ENCODE assay signal across 8 mouse cellular contexts in the genomic region with DNA sequence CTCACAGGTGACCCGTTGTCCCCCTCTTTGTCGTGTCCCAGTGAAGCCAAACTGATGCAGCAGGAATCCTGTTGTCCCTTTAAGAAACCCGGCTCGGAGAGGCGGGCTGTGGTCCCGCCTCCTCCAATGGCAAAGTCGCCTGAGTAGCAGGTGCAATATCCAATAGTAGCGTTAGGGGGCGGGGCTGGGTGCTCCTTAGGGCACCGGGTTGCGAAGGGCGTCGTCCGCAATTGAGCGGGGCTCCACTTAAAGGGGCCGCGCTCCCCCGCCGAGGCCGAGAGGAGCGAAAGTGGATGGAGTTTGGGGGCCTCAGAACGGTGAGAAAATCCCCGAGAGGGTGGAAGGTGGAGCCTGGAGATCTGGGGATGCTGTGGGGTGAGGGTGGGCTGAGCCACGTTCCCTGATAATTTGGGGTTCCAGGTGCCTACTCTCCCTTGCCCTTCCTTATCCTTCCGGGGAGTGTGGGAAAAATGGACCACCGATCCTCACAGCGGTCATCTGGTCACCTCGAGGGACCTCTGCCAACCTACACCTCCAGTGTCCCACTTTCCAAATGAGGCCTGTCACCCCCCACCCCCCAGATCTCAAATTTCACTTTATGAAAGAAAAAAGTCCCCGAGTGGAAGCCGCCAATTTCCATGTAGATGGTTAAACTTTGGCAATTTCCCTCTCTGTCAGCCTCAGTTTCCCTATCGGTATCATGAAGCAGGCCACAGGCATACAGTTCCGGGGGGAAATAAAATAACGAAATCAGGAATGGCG. TPM values are rescaled to one million over a fixed set of nuclear protein-coding genes. Genes with fewer than 3 reads are reported as not detected.
DNase-seq lines count a peak whose midpoint lies in the region; ATAC-seq lines count a peak whose summit lies in the region.

TSS of gene Abca7 (plus strand) at position 223 of the 762 bp plus-strand sequence.

- H3K9ac ChIP-seq in hindbrain, embryonic 15.5 days: peak within 1 kb of the TSS; percentile 46

- H3K4me3 ChIP-seq in hindbrain, embryonic 15.5 days: peak within 1 kb of the TSS; percentile 54

- peak within 1 kb of the TSS; percentile 69 for H3K27ac ChIP-seq in hindbrain, embryonic 15.5 days (replicated peaks)

- no peaks in the 10 kb centered on the region for H3K9me3 ChIP-seq in hindbrain, embryonic 15.5 days

- peaks cover 4% of the 10 kb centered on the region for H3K27me3 ChIP-seq in hindbrain, embryonic 15.5 days

- no peaks in the 10 kb centered on the region for H3K36me3 ChIP-seq in hindbrain, embryonic 15.5 days

- DNase-seq in WW6 (ENCODE audit: low read depth, low spot score): peak; percentile 83
- DNase-seq in cerebellum, postnatal 36 days: peak; percentile 98
- peak; percentile 94 to 95 for DNase-seq in frontal cortex, postnatal 36 days (ENCODE audit: low spot score in 2 of 2)
- DNase-seq in left cerebral cortex, adult 11 months (ENCODE audit: low spot score): peak; percentile 93
- peak; percentile 99 for DNase-seq in lung, postnatal 36 days
- peak; percentile 100 for DNase-seq in retina, embryonic 14.5 days (ENCODE audit: low spot score)
- peak; percentile 97 to 99 for DNase-seq in thymus, postnatal 36 days

- H3K4me2 ChIP-seq in hindbrain, embryonic 15.5 days: peak within 1 kb of the TSS; percentile 81

- ATAC-seq in hindbrain, embryonic 15.5 days (ENCODE audit: low FRiP score, low read depth): peak; percentile 90

- peaks cover 29% of the 10 kb centered on the region for H3K4me1 ChIP-seq in hindbrain, embryonic 15.5 days (replicated peaks)

- WGBS in hindbrain, embryonic 15.5 days: under 1% methylated on average over 34 of the region's 34 CpGs

RNA-seq across cellular contexts. Expression of gene Abca7, which starts in this region (rescaled TPM):
- polyA plus RNA-seq in hindbrain, embryonic 15.5 days (2015; fragmentation: Nextera tagmentation; extraction: Ambion mirVana): 4.8 and 5.4 TPM in 2 replicates

Comparison
In these comparisons a context has a peak if more than half of its experiments do, and no peak if none do; other contexts are left out.
1. Peak in every context shown above with its lines: DNase-seq, ATAC-seq, H3K4me3 ChIP-seq and H3K27ac ChIP-seq.